Comparison of ENCODE assay signal across 8 mouse cellular contexts in genomic region chr6:137455537-137456041, GRCm38 (mm10).
DNase-seq lines count a peak whose midpoint lies in the region; ATAC-seq lines count a peak whose summit lies in the region.

No protein-coding gene starts in this region.

- peak; percentile 49 for DNase-seq in adrenal gland, adult 2 months
- DNase-seq in adrenal gland, postnatal 25 days, result no peak
- peak; percentile 74 for DNase-seq in cerebellum, adult 9-10 months
- DNase-seq in hindbrain, embryonic 11.5 days (ENCODE audit: low spot score), result peak; percentile 73
- peak; percentile 27 for DNase-seq in layer of hippocampus, adult 9-11 months
- peak; percentile 57 for DNase-seq in lung, postnatal 25 days (ENCODE audit: low spot score)
- peak; percentile 62 for DNase-seq in retina, adult 2 months (ENCODE audit: low read depth, low spot score)

- 18% methylated on average over 10 of the region's 10 CpGs for WGBS in hindbrain, embryonic 11.5 days

- H3K4me3 ChIP-seq in hindbrain, embryonic 11.5 days (ENCODE audit: low read depth, low read length), result no peak overlapping the region

- H3K9ac ChIP-seq in hindbrain, embryonic 11.5 days (ENCODE audit: low read depth, low read length), result no peak overlapping the region

- no peaks in the 10 kb centered on the region for H3K9me3 ChIP-seq in hindbrain, embryonic 11.5 days (ENCODE audit: control insufficient read depth, low read length)

- no peaks in the 10 kb centered on the region for H3K36me3 ChIP-seq in hindbrain, embryonic 11.5 days (ENCODE audit: control insufficient read depth, insufficient read depth, low read length)

- H3K4me1 ChIP-seq in hindbrain, embryonic 11.5 days (replicated peaks; ENCODE audit: control insufficient read depth, insufficient read depth, low read length), result 0 out of 2 replicates have a peak, but pooled peaks cover 2% of the 10 kb centered on the region

- no peaks in the 10 kb centered on the region for H3K27me3 ChIP-seq in hindbrain, embryonic 11.5 days (ENCODE audit: control insufficient read depth, insufficient read depth, low read length)

- no peak overlapping the region for H3K4me2 ChIP-seq in hindbrain, embryonic 11.5 days (replicated peaks; ENCODE audit: low read depth, low read length)

- H3K27ac ChIP-seq in hindbrain, embryonic 11.5 days (ENCODE audit: low read depth, low read length), result no peak overlapping the region

- ATAC-seq in frontal cortex, adult (ENCODE audit: low TSS enrichment), result peak; percentile 96
- ATAC-seq in hindbrain, embryonic 11.5 days (ENCODE audit: low FRiP score), result peak; percentile 82
